Mouse (Mus musculus): ENCODE results near the gene Ccnb1. TPM values are rescaled to one million over a fixed set of nuclear protein-coding genes. Genes with fewer than 3 reads are reported as not detected.
"Not testable (repeated sequence)": the region's sequence is repeated elsewhere in the genome, so short reads cannot be mapped to it uniquely, and the experiment has no call there.

Ccnb1 gene
- total RNA-seq (2021): 1 to 10 TPM; 5.2 to 7.0 TPM
- long read RNA-seq, transcript Ccnb1-201 (9 exons, 2,489 nt): major isoform, 9 of 10 reads
- long read RNA-seq, partial matches to known transcripts: 1 of 10 reads
- long read RNA-seq, other reads (novel, unspliced or antisense): 0 of 10 reads

- peak; percentile 89 to 93 for DNase-seq (ENCODE audit: low spot score in 2 of 2)
Measured at GRCm38 (mm10) chr13:100786414-100786867, at the start of gene Ccnb1. Ccnb1 (minus strand) TSS chr13:100786570.

GRCm38 (mm10) chr13:100834777-100835176 lies 48.4 kb upstream of the Ccnb1 start:
- DNase-seq (ENCODE audit: low spot score in 2 of 2): no peak

GRCm38 (mm10) chr13:100833640-100834002 lies 47.3 kb upstream of the Ccnb1 start:
- no peak for DNase-seq (ENCODE audit: low spot score in 2 of 2)

GRCm38 (mm10) chr13:100832741-100833639 lies 46.6 kb upstream of the Ccnb1 start, which contains the start of gene Slc30a5:
Slc30a5 (minus strand) TSS chr13:100833427.
- peak; percentile 98 to 99 for DNase-seq (ENCODE audit: low spot score in 2 of 2)

- no peak for DNase-seq (ENCODE audit: low spot score in 2 of 2)
Measured at GRCm38 (mm10) chr13:100832188-100832587, 45.8 kb upstream of the Ccnb1 start.

- DNase-seq (ENCODE audit: low spot score in 2 of 2): no peak
Measured at GRCm38 (mm10) chr13:100831123-100831522, 44.8 kb upstream of the Ccnb1 start.

GRCm38 (mm10) chr13:100825627-100826410 lies 39.4 kb upstream of the Ccnb1 start:
- no peak for DNase-seq (ENCODE audit: low spot score in 2 of 2)

GRCm38 (mm10) chr13:100824916-100825315 lies 38.5 kb upstream of the Ccnb1 start:
- no peak for DNase-seq (ENCODE audit: low spot score in 2 of 2)

- DNase-seq (ENCODE audit: low spot score in 2 of 2): no peak
Measured at GRCm38 (mm10) chr13:100824306-100824705, 37.9 kb upstream of the Ccnb1 start.

GRCm38 (mm10) chr13:100823863-100824262 lies 37.5 kb upstream of the Ccnb1 start:
- DNase-seq (ENCODE audit: low spot score in 2 of 2): no peak

GRCm38 (mm10) chr13:100814451-100814850 lies 28.1 kb upstream of the Ccnb1 start:
- no peak for DNase-seq (ENCODE audit: low spot score in 2 of 2)

- DNase-seq (ENCODE audit: low spot score in 2 of 2): no peak
Measured at GRCm38 (mm10) chr13:100805776-100806175, 19.4 kb upstream of the Ccnb1 start.

- no peak for DNase-seq (ENCODE audit: low spot score in 2 of 2)
Measured at GRCm38 (mm10) chr13:100797171-100797570, 10.8 kb upstream of the Ccnb1 start.

GRCm38 (mm10) chr13:100789083-100789482 lies 2.7 kb upstream of the Ccnb1 start:
- no peak for DNase-seq (ENCODE audit: low spot score in 2 of 2)

- DNase-seq (ENCODE audit: low spot score in 2 of 2): not testable (repeated sequence)
Measured at GRCm38 (mm10) chr13:100788057-100788456, 1.7 kb upstream of the Ccnb1 start.

GRCm38 (mm10) chr13:100787316-100788010 lies 1.1 kb upstream of the Ccnb1 start:
- no peak for DNase-seq (ENCODE audit: low spot score in 2 of 2)

GRCm38 (mm10) chr13:100785806-100786413 lies 460 bp downstream of the Ccnb1 start:
- no peak for DNase-seq (ENCODE audit: low spot score in 2 of 2)

- no peak for DNase-seq (ENCODE audit: low spot score in 2 of 2)
Measured at GRCm38 (mm10) chr13:100777491-100777890, 8.9 kb downstream of the Ccnb1 start.

- no peak for DNase-seq (ENCODE audit: low spot score in 2 of 2)
Measured at GRCm38 (mm10) chr13:100776710-100777109, 9.7 kb downstream of the Ccnb1 start.

- no peak for DNase-seq (ENCODE audit: low spot score in 2 of 2)
Measured at GRCm38 (mm10) chr13:100776056-100776419, 10.3 kb downstream of the Ccnb1 start.

All from layer of hippocampus, postnatal 10 days (tissue).